Mouse (Mus musculus) stomach, embryonic 15.5 days (tissue): ENCODE data around the gene A3galt2. TPM values are rescaled to one million over a fixed set of nuclear protein-coding genes. Genes with fewer than 3 reads are reported as not detected.

Experiments
- ATAC-seq: fragments of 200-750 bp; cut with Nextera tagmentation; 2 replicates; pipeline ENCODE4 v1.8.0; 2017; ENCODE audit warnings: low read depth, moderate number of reproducible peaks, moderate TSS enrichment; ENCODE audit not compliant: insufficient read depth, low FRiP score
- H3K27ac ChIP-seq: fragments of 300-500 bp; sonication (generic); 2 replicates; pipeline ENCODE4 v1.5.1; 2015; ENCODE audit warnings: mild to moderate bottlenecking, inconsistent platforms
- H3K27me3 ChIP-seq: fragments of 300-500 bp; sonication (generic); replicated peaks from 2 replicates; pipeline ENCODE4 v1.6.1; 2015; ENCODE audit warnings: inconsistent platforms
- H3K36me3 ChIP-seq: fragments of 300-500 bp; sonication (generic); 2 replicates; pipeline ENCODE4 v1.6.1; 2015; ENCODE audit warnings: inconsistent platforms
- H3K4me1 ChIP-seq: fragments of 300-500 bp; sonication (generic); 2 replicates; pipeline ENCODE4 v1.6.1; 2015; ENCODE audit warnings: inconsistent platforms
- H3K4me2 ChIP-seq: fragments of 300-500 bp; sonication (generic); 2 replicates; pipeline ENCODE4 v1.6.1; 2015; ENCODE audit warnings: mild to moderate bottlenecking, inconsistent platforms
- H3K4me3 ChIP-seq: fragments of 300-500 bp; sonication (generic); replicated peaks from 2 replicates; pipeline ENCODE4 v1.5.1; 2015; ENCODE audit warnings: inconsistent platforms
- H3K9ac ChIP-seq: fragments of 300-500 bp; sonication (generic); 2 replicates; pipeline ENCODE4 v1.6.1; 2015; ENCODE audit warnings: inconsistent platforms
- H3K9me3 ChIP-seq: fragments of 300-500 bp; sonication (generic); 2 replicates; pipeline ENCODE4 v1.6.1; 2016; ENCODE audit warnings: inconsistent platforms
- WGBS: fragments of 180-500 bp; shearing (Covaris S2); methylation state at CpG from one replicate; pipeline ENCODE4 v1.1.7; 2015; 5-methylcytosine and 5-hydroxymethylcytosine counted together
- polyA plus RNA-seq: library from polyadenylated mRNA; unstranded; fragments of >200 nt; fragmentation: Nextera tagmentation; extraction: Ambion mirVana; gene quantifications from 2 replicates; pipeline ENCODE4 v1.2.1, GENCODE M21; 2015

Gene A3galt2
- polyA plus RNA-seq, 1 experiment from 2014 or later = 0.14 TPM

DNA sequence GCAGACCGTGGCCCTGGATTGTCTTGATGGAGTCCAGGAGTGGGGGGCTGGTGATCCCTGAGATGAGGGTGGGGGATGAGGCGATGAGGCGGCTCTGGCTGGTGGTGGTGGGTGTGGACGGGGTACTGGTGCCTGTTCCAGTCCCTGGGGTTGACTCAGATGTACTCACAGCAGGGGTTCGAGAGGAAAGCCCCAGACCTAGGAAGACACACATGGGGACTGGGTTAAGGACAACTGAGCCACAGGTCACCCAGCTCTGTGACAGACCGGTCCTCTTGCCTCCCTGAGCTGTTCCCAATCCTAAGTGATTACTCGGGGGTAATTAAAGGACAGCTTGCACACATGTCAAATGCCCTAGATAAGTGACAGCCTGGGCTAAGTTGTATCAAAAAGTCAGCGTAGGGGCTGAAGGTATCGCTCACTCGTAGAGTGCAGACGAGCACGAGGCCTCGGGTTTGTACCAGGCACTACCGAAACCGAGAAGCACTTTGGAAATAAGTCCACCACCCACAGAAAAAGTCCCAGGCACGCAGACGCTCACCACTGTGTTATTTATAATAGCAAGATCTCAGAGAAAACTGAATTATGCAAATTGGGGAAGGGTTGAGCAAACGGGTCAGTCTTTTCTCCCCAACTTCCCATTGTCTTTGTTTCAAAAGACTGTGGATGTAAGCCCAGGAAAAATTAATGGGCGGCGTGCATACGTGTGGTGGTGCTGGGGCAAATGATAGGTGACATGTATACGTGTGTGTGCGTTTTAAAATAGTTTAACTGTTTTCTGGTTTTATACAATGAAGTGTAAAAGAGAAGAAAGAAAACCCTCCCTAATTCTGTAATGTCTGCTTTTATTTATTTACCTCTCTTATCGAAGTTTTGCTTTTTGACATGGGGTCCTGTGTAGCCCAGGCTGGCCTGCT, 32.1 kb downstream of the A3galt2 start:
- peaks cover 36% of the 10 kb centered on the region for H3K36me3 ChIP-seq
- H3K4me1 ChIP-seq = 0 out of 2 replicates have a peak, but pooled peaks cover 10% of the 10 kb centered on the region
- no peaks in the 10 kb centered on the region for H3K9me3 ChIP-seq
- H3K27me3 ChIP-seq = no peaks in the 10 kb centered on the region
- H3K9ac ChIP-seq = no peak overlapping the region
- 88% methylated on average over 24 of the region's 24 CpGs for WGBS
- H3K4me3 ChIP-seq = no peak overlapping the region
- no peak overlapping the region for H3K27ac ChIP-seq
- no peak for ATAC-seq
- H3K4me2 ChIP-seq = no peak overlapping the region

DNA sequence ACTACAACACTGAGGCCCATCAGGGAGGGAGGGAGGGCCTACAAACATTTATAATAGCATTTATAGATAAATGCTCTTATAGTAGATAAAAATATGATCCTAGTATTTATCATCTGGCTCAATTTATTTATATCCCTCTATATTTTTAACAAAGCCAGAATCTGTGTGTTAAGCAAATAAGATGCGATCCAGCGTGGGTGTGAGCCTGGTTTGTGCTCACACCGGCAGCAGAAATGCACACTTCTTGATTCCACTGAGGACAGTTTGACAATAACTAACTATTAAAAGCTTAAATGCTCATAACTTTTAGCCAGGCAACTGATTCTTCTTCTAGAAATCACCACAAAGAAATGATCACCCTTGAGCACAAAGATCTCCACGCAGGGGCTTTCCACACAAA, 32.9 kb downstream of the A3galt2 start:
- H3K4me3 ChIP-seq = no peak overlapping the region
- no peaks in the 10 kb centered on the region for H3K27me3 ChIP-seq
- no peak overlapping the region for H3K4me2 ChIP-seq
- 88% methylated on average over 4 of the region's 4 CpGs for WGBS
- H3K9ac ChIP-seq = no peak overlapping the region
- H3K27ac ChIP-seq = no peak overlapping the region
- peaks cover 39% of the 10 kb centered on the region for H3K36me3 ChIP-seq
- H3K4me1 ChIP-seq = 0 out of 2 replicates have a peak, but pooled peaks cover 10% of the 10 kb centered on the region
- no peaks in the 10 kb centered on the region for H3K9me3 ChIP-seq
- ATAC-seq = no peak

DNA sequence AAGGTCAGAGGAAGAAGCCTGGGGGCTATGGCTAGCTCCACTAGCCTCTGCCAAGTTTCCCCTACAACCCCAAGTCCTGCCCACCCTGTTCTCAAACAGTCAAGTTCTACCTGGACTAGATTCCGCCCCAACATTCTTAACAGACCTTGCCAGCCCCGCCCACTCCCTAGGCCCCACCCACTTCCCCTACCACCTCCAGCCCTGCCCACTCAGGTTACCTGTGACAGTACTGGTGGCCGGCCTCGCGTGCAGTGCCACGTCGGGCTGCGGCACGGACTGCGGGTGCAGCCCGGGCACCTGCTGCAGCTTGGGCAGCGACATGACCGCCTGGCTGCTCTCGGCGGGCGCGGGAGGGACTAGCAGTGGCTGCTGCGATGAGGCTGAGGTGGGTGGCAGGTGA, 34.5 kb downstream of the A3galt2 start:
- Histone ChIP-seq H3K36me3 (peaks cover 36% of the 10 kb centered on the region), H3K9me3 (no peaks in the 10 kb centered on the region), H3K4me2 (peak overlapping the region; percentile 46), H3K27me3 (no peaks in the 10 kb centered on the region), H3K4me3 (peak overlapping the region; percentile 17; the same call in 1 of the 2 replicates), H3K9ac (no peak overlapping the region), H3K4me1 (peaks cover 17% of the 10 kb centered on the region; the same call in 1 of the 2 replicates), H3K27ac (0 out of 2 replicates have a peak overlapping the region, but pooled peaks have one; percentile 7)
- WGBS = 51% methylated on average over 18 of the region's 18 CpGs
- peak; percentile 77 for ATAC-seq

DNA sequence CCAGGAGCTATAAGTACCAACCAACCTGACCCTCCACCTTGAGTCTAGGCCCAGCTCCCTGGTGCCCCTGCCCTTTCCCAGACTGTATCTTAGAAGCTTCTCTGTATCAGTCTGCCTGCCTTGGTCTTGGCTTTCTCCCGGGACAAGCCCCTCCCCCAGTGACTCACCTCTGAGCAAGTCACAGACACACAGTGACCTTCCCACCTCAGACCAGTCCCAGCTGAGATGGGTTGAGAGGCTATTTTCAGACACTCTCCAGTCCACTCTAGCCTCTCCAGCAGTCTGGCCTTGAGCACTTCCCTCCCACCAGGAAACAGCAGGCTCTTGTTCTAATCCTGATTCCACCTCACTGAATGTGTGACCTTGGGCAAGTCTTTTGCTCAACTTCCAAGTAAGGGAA, 38.5 kb downstream of the A3galt2 start:
- Histone ChIP-seq H3K9ac (no peak overlapping the region), H3K9me3 (no peaks in the 10 kb centered on the region), H3K27ac (no peak overlapping the region), H3K27me3 (no peaks in the 10 kb centered on the region), H3K4me2 (no peak overlapping the region), H3K4me3 (no peak overlapping the region), H3K4me1 (peaks cover 42% of the 10 kb centered on the region), H3K36me3 (peaks cover 5% of the 10 kb centered on the region; the same call in 1 of the 2 replicates)
- ATAC-seq = no peak
- 21% methylated on average over 1 of the region's 1 CpGs for WGBS

DNA sequence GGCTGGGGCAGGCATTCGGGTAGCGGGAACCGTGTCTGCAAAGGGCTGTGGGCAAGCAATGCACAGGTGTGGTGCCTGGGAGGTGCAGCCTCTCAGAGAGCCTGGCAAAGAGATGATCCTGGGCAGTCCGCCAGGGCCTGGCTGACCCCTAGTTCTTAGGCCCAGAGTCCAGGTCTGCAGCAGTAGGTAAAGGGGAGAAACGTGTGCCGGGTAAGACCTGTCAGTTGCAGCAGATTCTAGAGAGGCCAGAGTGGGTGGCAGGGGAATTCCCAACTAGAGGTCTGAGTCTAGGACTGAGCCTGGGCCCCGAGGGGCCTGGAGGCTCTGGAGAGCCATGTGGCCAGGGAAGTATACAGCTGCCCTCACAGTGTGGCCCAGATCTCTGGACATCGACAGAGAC, 39.0 kb downstream of the A3galt2 start:
- Histone ChIP-seq H3K4me3 (no peak overlapping the region), H3K36me3 (peaks cover 5% of the 10 kb centered on the region; the same call in 1 of the 2 replicates), H3K9ac (no peak overlapping the region), H3K27ac (no peak overlapping the region), H3K9me3 (no peaks in the 10 kb centered on the region), H3K27me3 (no peaks in the 10 kb centered on the region), H3K4me2 (no peak overlapping the region), H3K4me1 (peaks cover 45% of the 10 kb centered on the region)
- WGBS = 78% methylated on average over 8 of the region's 8 CpGs
- ATAC-seq = no peak

DNA sequence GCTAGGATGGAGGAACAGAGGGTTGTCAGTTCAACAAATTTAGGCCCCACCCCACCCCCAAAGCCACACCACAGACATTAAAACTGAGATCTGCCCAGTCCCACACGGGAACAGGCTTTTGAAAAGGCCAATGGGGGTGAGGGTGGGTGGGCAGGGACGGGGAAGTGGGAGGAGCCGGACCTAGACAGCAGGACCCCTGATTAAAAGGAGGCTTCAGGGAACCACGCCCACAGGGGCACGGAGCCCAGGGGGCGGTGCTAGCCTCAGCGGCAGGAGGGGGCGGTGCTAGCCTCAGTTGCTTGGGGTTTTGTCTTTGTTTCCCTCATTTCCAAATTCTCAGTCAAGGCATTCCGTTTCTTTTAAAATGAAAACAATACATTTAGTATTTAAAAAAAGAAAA, 40.4 kb downstream of the A3galt2 start:
- ATAC-seq = no peak
- H3K9me3 ChIP-seq = no peaks in the 10 kb centered on the region
- 15% methylated on average over 9 of the region's 9 CpGs for WGBS
- peaks cover 2% of the 10 kb centered on the region; the same call in 1 of the 2 replicates for H3K36me3 ChIP-seq
- no peaks in the 10 kb centered on the region for H3K27me3 ChIP-seq
- no peak overlapping the region for H3K4me2 ChIP-seq
- no peak overlapping the region for H3K9ac ChIP-seq
- peaks cover 39% of the 10 kb centered on the region for H3K4me1 ChIP-seq
- H3K27ac ChIP-seq = no peak overlapping the region
- H3K4me3 ChIP-seq = no peak overlapping the region

DNA sequence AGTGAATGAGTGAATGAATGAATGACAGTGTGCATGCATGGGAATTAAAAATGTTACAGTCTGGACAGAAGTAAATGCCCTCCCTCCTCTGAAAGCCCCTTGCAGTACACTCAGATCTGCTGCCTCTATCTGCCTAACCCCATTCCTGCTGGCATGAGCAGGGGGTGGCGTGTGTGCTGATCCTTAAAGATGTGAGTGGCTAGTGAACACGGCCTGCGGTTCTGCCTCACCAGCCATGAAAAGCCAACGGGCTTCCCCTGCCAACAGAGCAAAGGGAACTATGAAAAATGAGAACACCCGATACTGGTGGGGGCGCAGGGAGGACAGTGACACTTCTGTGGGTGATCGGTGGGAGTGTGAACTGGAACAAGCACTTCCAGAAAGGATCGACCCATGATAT, 41.6 kb downstream of the A3galt2 start:
- no peak for ATAC-seq
- no peaks in the 10 kb centered on the region for H3K9me3 ChIP-seq
- no peak overlapping the region for H3K27ac ChIP-seq
- H3K4me3 ChIP-seq = no peak overlapping the region
- no peak overlapping the region for H3K9ac ChIP-seq
- H3K36me3 ChIP-seq = peaks cover 2% of the 10 kb centered on the region; the same call in 1 of the 2 replicates
- peaks cover 35% of the 10 kb centered on the region for H3K4me1 ChIP-seq
- H3K27me3 ChIP-seq = no peaks in the 10 kb centered on the region
- WGBS = 66% methylated on average over 8 of the region's 8 CpGs
- H3K4me2 ChIP-seq = no peak overlapping the region

DNA sequence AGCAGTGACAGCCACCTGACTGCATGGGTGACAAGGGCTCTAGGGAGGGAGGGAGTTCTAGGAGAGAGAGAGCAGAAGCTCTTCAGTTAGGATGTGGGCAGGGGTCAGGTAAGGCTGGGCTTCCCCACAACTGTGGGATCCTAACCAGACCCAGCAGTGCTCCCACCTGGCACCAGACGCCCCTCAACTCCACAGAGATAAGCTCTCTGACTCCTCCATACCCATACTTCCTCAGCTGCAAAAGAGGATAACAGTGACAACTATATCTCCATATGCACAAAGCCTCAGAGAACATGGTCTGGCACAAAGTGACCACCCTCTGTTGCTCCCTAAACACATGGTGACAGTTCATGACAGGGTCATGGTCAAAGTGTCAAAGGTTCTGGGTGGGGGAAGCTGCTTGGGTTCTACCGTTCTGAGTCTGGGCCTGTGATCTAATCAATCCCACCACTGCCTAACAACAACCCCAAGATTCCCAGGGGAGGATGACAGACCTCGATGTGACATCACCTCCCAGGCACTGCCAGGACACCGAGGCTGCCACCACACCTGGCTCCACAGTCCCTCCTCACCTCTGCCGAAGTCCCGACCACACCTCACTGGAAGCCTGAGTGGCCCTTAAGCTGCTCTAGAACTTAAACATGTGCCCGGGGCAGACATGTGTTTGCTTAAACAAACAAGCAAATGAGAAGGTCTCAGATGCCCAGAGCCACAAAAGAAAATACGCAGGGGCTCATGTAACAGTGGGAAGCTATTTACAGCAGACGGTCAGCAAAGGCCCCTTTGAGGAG, 46.7 kb downstream of the A3galt2 start:
- ATAC-seq = no peak
- H3K27me3 ChIP-seq = no peaks in the 10 kb centered on the region
- H3K36me3 ChIP-seq = no peaks in the 10 kb centered on the region
- no peak overlapping the region for H3K4me2 ChIP-seq
- WGBS = 47% methylated on average over 9 of the region's 9 CpGs
- no peaks in the 10 kb centered on the region for H3K9me3 ChIP-seq
- no peak overlapping the region for H3K9ac ChIP-seq
- H3K4me1 ChIP-seq = peaks cover 36% of the 10 kb centered on the region
- no peak overlapping the region for H3K27ac ChIP-seq
- no peak overlapping the region for H3K4me3 ChIP-seq

DNA sequence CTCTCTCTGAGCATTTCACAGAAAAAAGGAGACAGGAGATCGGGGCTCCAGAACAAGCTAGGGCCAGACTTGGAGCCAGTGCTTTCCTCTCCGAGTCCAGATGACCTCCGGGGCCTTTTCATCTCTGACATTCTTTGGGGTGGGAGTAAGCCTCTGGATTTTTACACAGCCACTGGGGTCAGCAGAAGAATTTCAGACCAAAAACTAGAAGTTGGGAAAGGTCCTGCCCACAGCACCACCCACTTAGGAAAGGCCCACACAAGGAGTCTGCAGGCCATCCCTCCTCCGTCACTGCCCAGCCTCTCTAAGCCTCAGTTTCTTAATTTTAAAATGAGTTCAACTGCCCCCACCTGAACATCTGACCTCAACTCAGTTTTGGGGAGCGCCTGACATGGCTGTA, 48.4 kb downstream of the A3galt2 start:
- Histone ChIP-seq H3K4me1 (peaks cover 34% of the 10 kb centered on the region), H3K4me3 (no peak overlapping the region; the same call in 1 of the 2 replicates), H3K9me3 (no peaks in the 10 kb centered on the region), H3K27ac (0 out of 2 replicates have a peak overlapping the region, but pooled peaks have one; percentile 93), H3K27me3 (no peaks in the 10 kb centered on the region), H3K9ac (no peak overlapping the region), H3K36me3 (no peaks in the 10 kb centered on the region), H3K4me2 (peak overlapping the region; percentile 68)
- ATAC-seq = no peak
- WGBS = 43% methylated on average over 5 of the region's 5 CpGs

DNA sequence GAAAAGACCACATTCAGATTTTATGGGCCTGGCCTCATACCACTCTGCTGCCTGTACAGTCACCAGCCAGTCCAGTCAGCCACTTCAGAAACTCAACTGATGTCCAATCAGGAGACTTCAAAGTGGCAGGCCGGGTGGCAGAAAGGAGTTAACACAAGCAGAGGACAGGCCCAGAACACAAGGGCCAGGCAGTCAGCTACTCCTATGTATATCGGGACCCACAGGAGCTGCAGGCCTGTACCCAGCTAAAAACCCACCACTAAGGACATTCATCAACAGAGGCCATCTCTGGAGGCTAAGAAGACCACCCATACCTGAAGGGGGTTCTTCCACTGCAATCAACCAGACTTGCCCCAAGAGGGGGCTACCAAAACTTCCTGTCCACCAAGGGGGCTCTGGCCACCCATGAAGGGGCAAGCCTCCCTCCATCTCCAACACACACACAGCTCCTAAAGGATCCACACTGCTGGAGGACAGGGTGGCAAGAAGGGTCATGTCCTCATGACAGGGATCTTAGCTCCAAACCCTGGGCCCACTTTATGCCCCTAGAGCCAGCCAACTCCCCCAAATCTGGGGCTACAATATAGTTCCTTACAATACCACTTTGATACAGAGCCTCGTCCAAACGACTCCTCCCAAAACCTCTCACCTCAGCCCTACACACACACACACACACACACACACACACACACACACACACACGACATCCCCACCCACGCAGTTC, 49.4 kb downstream of the A3galt2 start:
- no peaks in the 10 kb centered on the region for H3K9me3 ChIP-seq
- 4% methylated on average over 6 of the region's 6 CpGs for WGBS
- no peaks in the 10 kb centered on the region for H3K36me3 ChIP-seq
- peak overlapping the region; percentile 99 for H3K9ac ChIP-seq
- peak overlapping the region; percentile 80 for H3K4me3 ChIP-seq
- no peak for ATAC-seq
- no peaks in the 10 kb centered on the region for H3K27me3 ChIP-seq
- H3K4me1 ChIP-seq = peaks cover 30% of the 10 kb centered on the region
- peak overlapping the region; percentile 93 for H3K27ac ChIP-seq
- H3K4me2 ChIP-seq = peak overlapping the region; percentile 68
